Mouse (Mus musculus) G1E (cell line): Measurements from ENCODE around the gene Cyfip2.

Source experiments
- CTCF ChIP-seq: IDR thresholded peaks from 2 replicates; pipeline ENCODE4 v1.5.1; 2012; ENCODE audit warnings: low read depth, low read length, inconsistent platforms, mixed read lengths
- GATA1 ChIP-seq: IDR thresholded peaks from 2 replicates; pipeline ENCODE4 v1.6.1; 2012; ENCODE audit warnings: borderline replicate concordance, low read length, inconsistent platforms, mixed read lengths
- POLR2AphosphoS5 ChIP-seq: IDR thresholded peaks from 2 replicates; pipeline ENCODE4 v1.6.1; 2012; ENCODE audit warnings: low read depth, low read length, inconsistent platforms; ENCODE audit not compliant: insufficient replicate concordance
- TAL1 ChIP-seq: conservative IDR thresholded peaks from 2 replicates; pipeline ENCODE4 v1.6.1; 2012; ENCODE audit warnings: low read depth, low read length, inconsistent platforms, mixed read lengths

GRCm38 (mm10) chr11:46282612-46283011 lies 30.0 kb downstream of the Cyfip2 start:
- TF ChIP-seq GATA1, result no peak
- TF ChIP-seq CTCF, result no peak
- no peak for TF ChIP-seq TAL1
- TF ChIP-seq POLR2AphosphoS5, result no peak
